Mouse (Mus musculus): Measurements from ENCODE around the gene Rftn1. TPM values are rescaled to one million over a fixed set of nuclear protein-coding genes. Genes with fewer than 3 reads are reported as not detected.
A peak's percentile ranks its signal among the peaks of the same experiment; 100 is the strongest.

Rftn1 gene
- total RNA-seq, 2 experiments from 2014 or later, result 0.19 to 4.3 TPM

- peak; percentile 71 for ATAC-seq (replicated peaks; ENCODE audit: low FRiP score, poor library complexity, severe bottlenecking)
These were observed 118.9 kb downstream of the Rftn1 start for GRCm38 (mm10) chr17:50071602-50071988.

DNA sequence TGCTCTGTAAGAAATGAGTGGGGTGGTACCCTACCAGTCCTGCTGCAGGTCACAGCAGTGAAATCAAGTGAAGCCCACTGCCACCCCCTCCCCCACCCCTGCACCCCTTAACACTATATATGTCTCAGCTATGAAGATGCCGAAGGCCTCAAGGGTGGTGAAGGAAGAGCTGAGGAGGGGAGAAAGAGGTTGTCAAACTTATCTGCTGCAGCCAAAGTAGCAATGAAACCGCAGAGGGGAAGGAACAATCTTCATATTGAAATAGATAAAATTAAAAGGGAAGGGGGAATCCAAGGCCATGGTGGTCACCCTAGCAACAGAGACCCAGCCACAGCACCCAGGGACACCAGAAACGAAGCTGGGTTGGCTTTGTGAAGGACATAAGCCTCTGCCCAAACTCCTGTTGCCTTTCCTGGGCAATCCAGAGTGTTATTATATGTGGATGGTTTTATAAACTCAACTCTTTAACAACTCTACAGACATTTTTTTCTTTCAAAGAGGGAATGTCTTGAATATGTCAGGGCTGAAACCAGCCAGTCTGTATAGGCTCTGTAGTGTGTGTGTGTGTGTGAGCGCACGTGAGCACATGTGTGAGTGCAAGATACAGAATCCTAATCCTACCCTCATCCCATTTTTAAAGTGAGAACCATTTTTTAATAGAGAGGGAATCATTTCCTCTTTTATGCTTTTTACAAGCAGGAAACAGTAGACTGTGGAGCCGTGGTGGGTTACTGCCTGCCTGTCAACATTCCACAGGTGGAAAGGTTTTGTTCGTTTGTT, 119.5 kb downstream of the Rftn1 start:
- peak; percentile 32 for ATAC-seq (replicated peaks; ENCODE audit: low FRiP score, poor library complexity, severe bottlenecking)

DNA sequence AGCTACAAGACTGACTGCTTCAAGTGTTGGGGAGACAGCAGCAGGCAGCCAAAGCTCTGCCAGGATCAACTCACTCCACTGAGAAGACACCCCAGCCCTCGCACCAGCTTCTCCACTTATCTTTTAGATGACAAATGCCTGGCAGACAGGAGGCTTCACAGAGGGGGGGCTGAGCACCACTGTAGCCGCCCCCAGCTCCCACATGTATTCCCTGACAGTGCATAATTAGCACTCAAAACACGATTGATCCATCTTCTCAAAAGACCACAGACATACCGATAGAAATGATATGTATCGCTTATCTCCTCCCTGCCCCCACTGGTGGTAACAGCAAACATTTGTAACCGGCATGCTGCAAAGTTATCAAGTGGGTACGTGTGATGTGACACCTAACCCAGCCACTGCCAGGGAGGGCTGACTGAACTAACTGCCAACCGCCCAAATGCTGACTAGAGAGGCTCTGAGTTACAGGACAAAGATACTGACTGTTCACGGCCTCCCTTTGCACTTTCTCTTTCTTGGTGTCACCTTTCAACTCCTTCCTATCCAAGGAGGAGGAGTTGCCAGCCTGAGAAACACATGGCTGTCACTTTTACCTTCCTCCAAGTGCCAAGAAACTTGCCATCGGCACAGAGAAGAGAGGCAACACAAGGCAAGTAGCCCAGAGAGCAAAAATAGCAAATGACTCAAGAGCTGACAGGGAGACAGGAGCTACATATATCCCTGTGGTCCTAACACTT, 120.4 kb downstream of the Rftn1 start:
- ATAC-seq (replicated peaks; ENCODE audit: low FRiP score, poor library complexity, severe bottlenecking), result peak; percentile 64

DNA sequence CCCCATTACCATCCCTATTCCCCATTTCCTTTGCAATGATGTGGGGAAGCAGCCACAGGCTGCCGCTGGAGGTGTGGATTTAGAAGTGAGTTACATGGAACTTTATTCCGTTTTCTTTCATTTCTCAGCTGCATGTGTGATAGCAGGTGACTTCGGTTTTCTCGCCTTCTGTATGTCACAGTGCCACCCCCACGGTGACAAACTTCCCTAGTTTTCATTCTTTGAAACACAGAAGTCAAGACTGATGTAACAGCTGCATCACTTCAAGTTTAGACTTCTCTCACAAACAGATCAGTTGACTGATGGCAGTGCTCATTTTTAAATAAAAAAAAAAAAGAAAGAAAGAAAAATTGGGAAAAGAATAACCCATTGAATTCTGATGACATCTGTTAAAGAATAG, 121.3 kb downstream of the Rftn1 start:
- ATAC-seq (replicated peaks; ENCODE audit: low FRiP score, poor library complexity, severe bottlenecking), result no peak

DNA sequence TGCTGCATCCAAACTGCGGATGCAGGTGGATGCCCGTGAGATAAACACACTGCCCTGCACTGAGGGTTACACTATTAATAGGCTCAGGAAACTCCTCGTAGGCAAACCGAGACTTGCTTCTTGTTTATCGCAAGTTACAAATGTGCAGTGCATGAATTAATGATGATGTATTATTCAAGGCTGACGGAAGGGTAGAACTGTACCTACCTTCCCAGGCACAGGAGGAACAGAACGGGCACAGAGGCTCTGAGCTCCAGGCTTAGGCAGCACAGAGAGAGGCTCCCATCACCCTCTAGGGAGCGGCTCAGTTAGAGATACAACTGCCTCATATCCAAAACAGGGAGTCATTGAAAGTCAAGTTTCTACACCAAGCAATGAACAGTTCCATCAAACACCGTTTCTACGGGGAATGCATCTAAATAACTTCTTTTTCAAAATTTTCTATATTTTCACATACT, 121.8 kb downstream of the Rftn1 start:
- peak; percentile 54 for ATAC-seq (replicated peaks; ENCODE audit: low FRiP score, poor library complexity, severe bottlenecking)

GRCm38 (mm10) chr17:50067774-50068680, 122.4 kb downstream of the Rftn1 start:
- ATAC-seq (replicated peaks; ENCODE audit: low FRiP score, poor library complexity, severe bottlenecking), result no peak

GRCm38 (mm10) chr17:50066822-50067713, 123.4 kb downstream of the Rftn1 start:
- ATAC-seq (replicated peaks; ENCODE audit: low FRiP score, poor library complexity, severe bottlenecking), result no peak

DNA sequence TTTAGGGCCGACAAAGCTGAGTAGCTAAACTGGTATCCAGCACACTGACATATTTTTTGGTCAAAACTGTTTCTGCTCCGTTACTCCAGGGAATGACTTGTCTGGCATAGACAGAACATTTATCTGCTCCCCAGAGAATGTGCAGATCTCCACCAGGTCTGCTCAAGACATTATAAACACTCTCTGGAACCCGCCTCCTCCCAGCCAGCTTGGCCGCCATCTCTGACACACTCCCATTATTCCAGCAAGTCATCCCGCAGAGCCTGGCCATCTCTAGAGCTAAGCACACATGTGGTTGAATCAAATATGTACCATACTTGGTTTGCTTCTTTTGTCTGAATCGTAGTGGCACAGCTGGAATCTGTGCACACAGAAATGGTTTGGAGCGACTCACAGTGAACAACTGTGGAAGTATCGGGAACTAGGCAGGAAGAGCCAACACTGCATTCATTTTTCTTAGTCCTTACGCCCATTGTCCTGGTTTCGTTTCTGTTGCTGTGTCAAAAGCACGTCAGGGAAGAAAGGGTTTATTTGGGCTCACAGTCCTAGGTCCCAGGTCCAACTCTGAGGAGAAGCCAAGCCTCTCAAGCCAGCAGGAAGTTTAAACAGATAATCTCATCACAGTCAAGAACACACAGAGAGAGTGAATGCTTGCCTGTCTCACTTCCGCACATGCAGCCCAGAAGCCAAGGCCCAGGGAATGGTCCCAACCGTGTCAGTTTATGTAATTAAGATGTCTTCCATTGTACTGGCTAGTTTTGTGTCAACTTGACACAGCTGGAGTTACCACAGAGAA, 126.4 kb downstream of the Rftn1 start:
- ATAC-seq (replicated peaks; ENCODE audit: low FRiP score, poor library complexity, severe bottlenecking), result no peak

DNA sequence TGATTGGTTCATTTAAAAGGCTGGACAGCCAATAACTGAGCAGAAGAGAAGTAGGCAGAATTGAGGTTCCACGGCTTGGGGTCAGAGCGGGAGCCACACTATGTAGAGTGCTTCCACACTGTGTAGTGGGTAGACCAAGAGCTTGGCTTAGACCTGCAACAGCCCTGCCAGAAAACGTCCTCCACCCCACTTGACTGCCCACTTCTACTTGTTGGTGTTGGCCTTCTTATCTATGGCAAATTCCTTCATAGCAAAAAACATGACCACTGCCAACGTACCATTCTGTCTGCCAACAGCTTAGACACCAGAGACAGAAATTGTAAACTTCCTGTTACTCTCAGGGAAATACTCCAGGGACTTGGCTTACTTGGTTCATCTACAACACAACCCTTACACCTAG, 127.8 kb downstream of the Rftn1 start:
- no peak for ATAC-seq (replicated peaks; ENCODE audit: low FRiP score, poor library complexity, severe bottlenecking)

DNA sequence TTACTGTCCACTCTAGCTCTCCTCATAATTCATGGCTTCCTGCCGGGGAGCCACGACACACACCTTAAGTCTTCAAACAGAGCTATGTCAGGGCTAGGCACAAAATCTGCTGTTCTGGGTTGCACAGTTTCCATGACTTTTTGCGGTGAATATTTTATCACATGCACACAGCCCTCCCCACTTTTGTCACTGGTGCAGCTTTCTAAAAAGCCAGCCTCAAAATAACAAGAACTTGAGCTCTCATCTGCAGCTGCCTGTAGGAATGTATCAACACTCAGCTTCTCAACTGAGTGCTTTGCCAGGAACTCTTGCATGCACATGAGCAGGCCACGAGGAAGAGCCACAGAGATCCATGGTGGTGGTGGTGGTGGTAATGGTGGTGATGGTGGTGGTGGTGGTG, 129.0 kb downstream of the Rftn1 start:
- no peak for ATAC-seq (replicated peaks; ENCODE audit: low FRiP score, poor library complexity, severe bottlenecking)

- no peak for ATAC-seq (replicated peaks; ENCODE audit: low FRiP score, poor library complexity, severe bottlenecking)
These were observed 130.3 kb downstream of the Rftn1 start for GRCm38 (mm10) chr17:50060220-50060619.

DNA sequence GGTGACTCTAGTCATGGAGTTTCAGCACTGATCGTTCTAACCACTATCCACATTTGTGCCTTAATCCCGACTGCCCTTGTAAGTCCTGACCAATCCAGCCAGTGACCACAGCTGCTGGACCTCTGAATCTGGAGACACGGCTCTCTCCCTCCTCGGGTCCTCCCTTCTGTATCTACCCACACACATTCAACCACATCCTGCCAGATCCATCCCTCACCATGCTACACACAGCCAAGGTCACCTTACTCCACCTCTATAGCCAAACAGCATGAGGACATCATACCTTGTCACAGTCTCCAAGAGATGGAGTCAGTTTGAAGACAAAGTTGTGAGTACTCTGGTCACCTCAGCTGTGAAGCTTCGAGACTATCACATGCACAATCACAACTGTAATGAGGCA, 131.1 kb downstream of the Rftn1 start:
- ATAC-seq (replicated peaks; ENCODE audit: low FRiP score, poor library complexity, severe bottlenecking), result no peak

- no peak for ATAC-seq (replicated peaks; ENCODE audit: low FRiP score, poor library complexity, severe bottlenecking)
These were observed 135.2 kb downstream of the Rftn1 start for GRCm38 (mm10) chr17:50055154-50055756.

DNA sequence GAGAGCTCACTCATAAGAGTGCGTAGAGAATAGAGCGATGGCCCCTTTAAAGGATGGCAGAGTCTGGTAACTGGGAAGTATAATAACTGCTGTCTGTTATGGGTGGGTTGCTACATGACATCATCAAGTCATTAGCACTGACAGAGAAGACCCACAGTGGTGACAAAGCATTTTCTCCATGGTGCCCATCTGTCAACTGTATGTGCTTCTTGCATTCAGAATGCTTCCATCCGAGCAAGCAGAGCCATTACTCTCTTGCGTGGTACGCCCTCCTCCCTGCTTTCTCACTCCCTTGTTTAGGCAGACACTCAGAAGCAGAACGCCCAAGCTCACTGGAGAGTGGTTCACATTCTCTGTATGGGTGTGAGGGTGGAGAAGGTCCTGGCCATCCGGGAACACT, 135.9 kb downstream of the Rftn1 start:
- no peak for ATAC-seq (replicated peaks; ENCODE audit: low FRiP score, poor library complexity, severe bottlenecking)

DNA sequence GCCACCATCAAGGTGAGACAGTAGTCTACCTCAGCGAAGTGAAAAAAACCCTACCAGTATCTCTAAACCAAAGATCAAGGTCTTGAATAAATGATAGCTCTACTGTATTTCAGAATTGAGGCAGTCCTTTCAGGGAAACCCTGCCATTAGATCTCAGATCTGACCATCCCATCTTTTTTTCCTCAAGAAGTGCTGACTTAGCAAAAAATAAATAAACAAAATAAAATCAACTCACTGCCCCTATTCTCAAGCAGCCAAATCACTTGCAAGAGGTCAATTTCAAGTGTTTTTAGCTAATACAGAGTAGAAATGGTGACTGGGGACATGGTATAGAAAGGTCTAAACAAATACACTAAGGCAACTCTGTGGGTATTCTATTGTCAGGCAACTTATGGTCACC, 136.5 kb downstream of the Rftn1 start:
- ATAC-seq (replicated peaks; ENCODE audit: low FRiP score, poor library complexity, severe bottlenecking), result no peak

- ATAC-seq (replicated peaks; ENCODE audit: low FRiP score, poor library complexity, severe bottlenecking), result no peak
These were observed 137.6 kb downstream of the Rftn1 start for GRCm38 (mm10) chr17:50052741-50053468.

GRCm38 (mm10) chr17:50050456-50050855, 140.0 kb downstream of the Rftn1 start:
- ATAC-seq (replicated peaks; ENCODE audit: low FRiP score, poor library complexity, severe bottlenecking), result no peak
